Mouse (Mus musculus) right cerebral cortex, postnatal 14 days (tissue): ENCODE results near the gene Lonrf2.
A peak's percentile ranks its signal among the peaks of the same experiment; 100 is the strongest.

Experiments
- DNase-seq: peaks from one replicate; pipeline ENCODE4 v3.0.0; 2022

The Lonrf2 gene

GRCm38 (mm10) chr1:38836477-38836872 lies at the start of gene Lonrf2:
Lonrf2 (minus strand) TSS chr1:38836711.
- peak; percentile 87 for DNase-seq

- DNase-seq = no peak
Observed at GRCm38 (mm10) chr1:38885956-38886355, 49.4 kb upstream of the Lonrf2 start.

GRCm38 (mm10) chr1:38883766-38884165 lies 47.3 kb upstream of the Lonrf2 start:
- no peak for DNase-seq

GRCm38 (mm10) chr1:38882746-38883145 lies 46.2 kb upstream of the Lonrf2 start:
- DNase-seq = no peak

GRCm38 (mm10) chr1:38881366-38881765 lies 44.9 kb upstream of the Lonrf2 start:
- DNase-seq = no peak

- DNase-seq = no peak
Observed at GRCm38 (mm10) chr1:38876671-38877382, 40.3 kb upstream of the Lonrf2 start.

- DNase-seq = no peak
Observed at GRCm38 (mm10) chr1:38873911-38874310, 37.4 kb upstream of the Lonrf2 start.

GRCm38 (mm10) chr1:38871834-38872233 lies 35.3 kb upstream of the Lonrf2 start:
- no peak for DNase-seq

- DNase-seq = no peak
Observed at GRCm38 (mm10) chr1:38869398-38870195, 33.1 kb upstream of the Lonrf2 start.

GRCm38 (mm10) chr1:38866242-38866641 lies 29.7 kb upstream of the Lonrf2 start:
- DNase-seq = no peak

- no peak for DNase-seq
Observed at GRCm38 (mm10) chr1:38864341-38864740, 27.8 kb upstream of the Lonrf2 start.

GRCm38 (mm10) chr1:38862213-38862612 lies 25.7 kb upstream of the Lonrf2 start:
- peak; percentile 67 for DNase-seq

- no peak for DNase-seq
Observed at GRCm38 (mm10) chr1:38860867-38861524, 24.5 kb upstream of the Lonrf2 start.

- DNase-seq = no peak
Observed at GRCm38 (mm10) chr1:38860207-38860606, 23.7 kb upstream of the Lonrf2 start.

- peak; percentile 75 for DNase-seq
Observed at GRCm38 (mm10) chr1:38856196-38856595, 19.7 kb upstream of the Lonrf2 start.

GRCm38 (mm10) chr1:38852250-38852649 lies 15.7 kb upstream of the Lonrf2 start:
- DNase-seq = no peak

GRCm38 (mm10) chr1:38850650-38851049 lies 14.1 kb upstream of the Lonrf2 start:
- DNase-seq = no peak

GRCm38 (mm10) chr1:38848451-38849289 lies 12.2 kb upstream of the Lonrf2 start:
- no peak for DNase-seq

- peak; percentile 30 for DNase-seq
Observed at GRCm38 (mm10) chr1:38847975-38848374, 11.5 kb upstream of the Lonrf2 start.

GRCm38 (mm10) chr1:38843275-38843674 lies 6.8 kb upstream of the Lonrf2 start:
- DNase-seq = no peak

GRCm38 (mm10) chr1:38842861-38843260 lies 6.3 kb upstream of the Lonrf2 start:
- DNase-seq = no peak

GRCm38 (mm10) chr1:38839944-38840343 lies 3.4 kb upstream of the Lonrf2 start:
- DNase-seq = no peak
